Mouse (Mus musculus): ENCODE measurements around the gene Olfr473.
"Not testable (repeated sequence)": the region's sequence is repeated elsewhere in the genome, so short reads cannot be mapped to it uniquely, and the experiment has no call there.

The Olfr473 gene

GRCm38 (mm10) chr7:107930146-107930545 lies at the start of gene Olfr473:
Olfr473 (plus strand) TSS chr7:107930446.
- DNase-seq: no peak

- DNase-seq: no peak
Observed at GRCm38 (mm10) chr7:107897602-107898001, 32.6 kb upstream of the Olfr473 start, which contains the start of gene Olfr472. Olfr472 (plus strand) TSS chr7:107897902.

DNA sequence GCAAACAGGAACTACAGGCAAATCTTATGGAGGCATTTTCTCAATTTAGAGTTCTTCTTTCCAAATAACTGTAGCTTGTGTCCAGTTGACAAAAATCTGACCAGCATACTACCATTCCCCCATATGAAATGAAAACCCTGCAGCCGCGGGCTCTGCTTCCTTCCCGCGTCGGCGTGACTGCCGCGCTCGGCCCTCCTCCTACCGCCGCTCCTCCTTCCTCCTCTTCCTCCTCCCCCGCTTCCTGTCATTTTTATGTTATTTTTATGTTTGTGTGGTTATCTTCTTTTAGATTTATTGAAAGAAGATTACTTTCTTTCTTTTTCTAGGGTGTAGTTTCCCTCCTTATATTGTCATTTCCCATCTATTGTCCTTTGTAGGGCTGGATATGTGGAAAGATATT lies 22.3 kb downstream of the Olfr473 start:
- not testable (repeated sequence) for DNase-seq

DNA sequence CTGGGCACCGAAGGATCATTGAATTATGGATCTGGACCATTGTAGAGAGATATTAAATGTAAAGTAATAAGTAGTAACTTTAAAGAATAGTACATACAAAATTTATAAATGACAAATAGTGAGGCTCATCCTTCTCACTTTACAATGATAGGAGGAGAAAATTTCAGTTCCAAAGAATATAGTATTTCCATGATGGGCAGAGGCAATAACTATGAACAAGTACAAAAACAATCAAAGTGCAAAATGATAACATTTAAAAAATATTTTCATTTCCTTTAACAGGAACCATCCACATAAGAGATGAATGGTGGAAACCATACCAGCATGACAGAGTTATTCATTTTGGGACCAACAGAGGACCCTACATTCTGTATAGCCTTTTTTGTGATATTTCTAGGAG lies 24.1 kb downstream of the Olfr473 start, which contains the start of gene Olfr474:
TSS of gene Olfr474 (plus strand) at position 301 of the 400 bp plus-strand sequence.
- no peak for DNase-seq

DNA sequence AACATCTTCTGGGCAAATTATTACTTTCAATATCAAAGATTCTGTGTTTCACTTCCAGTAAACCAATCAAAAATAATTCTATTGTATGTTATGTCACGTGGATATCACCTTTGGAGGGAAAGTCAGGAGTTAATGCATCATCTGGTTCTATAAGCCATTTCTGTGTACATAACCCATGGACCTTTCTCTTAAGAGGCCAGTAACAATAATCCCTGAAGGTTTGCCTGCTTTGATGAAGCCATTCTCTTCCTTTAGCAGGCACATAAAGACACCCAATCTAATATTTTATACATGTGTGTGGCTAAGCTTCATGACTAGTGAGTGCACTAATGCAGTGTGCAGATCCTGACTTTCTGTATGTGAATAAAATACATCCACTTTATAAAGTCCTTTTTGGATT lies 34.3 kb downstream of the Olfr473 start, which contains the start of gene Olfr476:
TSS of gene Olfr476 (plus strand) at position 301 of the 400 bp plus-strand sequence.
- no peak for DNase-seq
